Mouse (Mus musculus): ENCODE results near the gene Gnmt.

DNA sequence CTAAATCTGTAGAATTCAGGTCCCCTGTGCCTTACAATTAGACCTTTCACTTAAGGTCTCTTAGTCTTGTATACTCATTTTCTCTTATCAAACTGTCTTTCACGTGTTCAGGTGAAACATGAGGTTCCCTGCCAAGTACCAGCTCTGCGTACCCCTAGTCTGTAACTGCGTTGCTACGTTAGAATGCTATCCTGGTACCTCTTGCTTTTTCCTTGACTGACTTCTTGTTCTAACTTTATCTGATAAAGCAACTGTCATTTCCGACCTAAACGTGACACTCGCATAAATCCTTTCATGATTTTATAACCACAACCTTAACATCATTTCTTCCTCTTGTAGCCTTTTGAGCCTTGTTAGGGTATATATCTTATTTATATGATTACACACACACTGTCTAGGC lies 16.5 kb downstream of the Gnmt start:
- no peak for TF ChIP-seq CTCF (IDR thresholded peaks at IDR 0.05; ENCODE audit: extremely low read depth, insufficient read depth, low read length)
- no peak for TF ChIP-seq POLR2A (IDR thresholded peaks at IDR 0.05; ENCODE audit: extremely low read depth, insufficient read depth, low read length)
